Mouse (Mus musculus) hindbrain, embryonic 14.5 days (tissue): ENCODE measurements around the gene Pde4d. TPM values are rescaled to one million over a fixed set of nuclear protein-coding genes. Genes with fewer than 3 reads are reported as not detected.

ENCODE experiments used
- ATAC-seq: fragments of 200-750 bp; cut with Nextera tagmentation; 2 replicates; pipeline ENCODE4 v1.8.0; 2017; ENCODE audit warnings: moderate number of reproducible peaks, mild to moderate bottlenecking, moderate TSS enrichment, moderate library complexity; ENCODE audit not compliant: low FRiP score
- DNase-seq: peaks from one replicate; pipeline ENCODE4 v3.0.0-alpha.2; 2015; ENCODE audit warnings: low spot score
- H3K27ac ChIP-seq: fragments of 300-500 bp; sonication (generic); 2 replicates; pipeline ENCODE4 v1.5.1; 2014; ENCODE audit warnings: mild to moderate bottlenecking, moderate library complexity
- H3K27me3 ChIP-seq: fragments of 300-500 bp; sonication (generic); 2 replicates; pipeline ENCODE4 v1.6.1; 2014; ENCODE audit warnings: mild to moderate bottlenecking, low read length, mixed read lengths; ENCODE audit not compliant: control insufficient read depth, insufficient read depth
- H3K36me3 ChIP-seq: fragments of 300-500 bp; sonication (generic); replicated peaks from 2 replicates; pipeline ENCODE4 v1.6.1; 2014; ENCODE audit not compliant: control insufficient read depth, insufficient read depth
- H3K4me1 ChIP-seq: fragments of 300-500 bp; sonication (generic); replicated peaks from 2 replicates; pipeline ENCODE4 v1.6.1; 2014; ENCODE audit warnings: antibody characterized with exemption, low read length, mixed read lengths; ENCODE audit not compliant: control insufficient read depth, insufficient read depth
- H3K4me2 ChIP-seq: fragments of 300-500 bp; sonication (generic); replicated peaks from 2 replicates; pipeline ENCODE4 v1.6.1; 2014; ENCODE audit warnings: mild to moderate bottlenecking, moderate library complexity
- H3K4me3 ChIP-seq: fragments of 300-500 bp; sonication (generic); replicated peaks from 2 replicates; pipeline ENCODE4 v1.5.1; 2014; ENCODE audit warnings: mild to moderate bottlenecking, low read length
- H3K9ac ChIP-seq: fragments of 300-500 bp; sonication (generic); 2 replicates; pipeline ENCODE4 v1.6.1; 2014
- H3K9me3 ChIP-seq: fragments of 300-500 bp; sonication (generic); 2 replicates; pipeline ENCODE4 v1.6.1; 2016; ENCODE audit warnings: low read length; ENCODE audit not compliant: control insufficient read depth
- WGBS: fragments of 180-500 bp; shearing (Covaris S2); extraction: QIAGEN DNeasy Blood & Tissue Kit; methylation state at CpG from one replicate; pipeline ENCODE4 v1.1.7; 2014; 5-methylcytosine and 5-hydroxymethylcytosine counted together
- polyA plus RNA-seq: library from polyadenylated mRNA; unstranded; fragments of >200 nt; fragmentation: Nextera tagmentation; extraction: Ambion mirVana; gene quantifications from 2 replicates; pipeline ENCODE4 v1.2.1, GENCODE M21; 2014

Pde4d gene
- polyA plus RNA-seq, 1 experiment from 2014 or later, result 23.2 TPM

- Histone ChIP-seq H3K27me3 (no peaks in the 10 kb centered on the region), H3K27ac (no peak overlapping the region), H3K4me1 (no peaks in the 10 kb centered on the region), H3K36me3 (no peaks in the 10 kb centered on the region), H3K9me3 (no peaks in the 10 kb centered on the region), H3K9ac (no peak overlapping the region), H3K4me3 (no peak overlapping the region), H3K4me2 (no peak overlapping the region)
- WGBS, result 64% methylated on average over 4 of the region's 4 CpGs
- ATAC-seq (no peak), DNase-seq (no peak)
These were observed 1257.4 kb downstream of the Pde4d start for GRCm38 (mm10) chr13:109707154-109707553.

- WGBS, result 68% methylated on average over 2 of the region's 2 CpGs
- no peak overlapping the region for H3K27ac ChIP-seq
- H3K4me2 ChIP-seq, result no peak overlapping the region
- H3K36me3 ChIP-seq, result no peaks in the 10 kb centered on the region
- no peaks in the 10 kb centered on the region for H3K9me3 ChIP-seq
- H3K4me3 ChIP-seq, result no peak overlapping the region
- no peak for ATAC-seq
- H3K27me3 ChIP-seq, result no peaks in the 10 kb centered on the region
- no peak overlapping the region for H3K9ac ChIP-seq
- DNase-seq, result no peak
- no peaks in the 10 kb centered on the region for H3K4me1 ChIP-seq
These were observed 1258.6 kb downstream of the Pde4d start for GRCm38 (mm10) chr13:109708326-109708725.

- DNase-seq (no peak), ATAC-seq (no peak)
- Histone ChIP-seq H3K27me3 (no peaks in the 10 kb centered on the region), H3K9me3 (no peaks in the 10 kb centered on the region), H3K4me3 (no peak overlapping the region), H3K4me2 (no peak overlapping the region), H3K9ac (no peak overlapping the region), H3K36me3 (no peaks in the 10 kb centered on the region), H3K4me1 (no peaks in the 10 kb centered on the region), H3K27ac (no peak overlapping the region)
- 98% methylated on average over 2 of the region's 2 CpGs for WGBS
These were observed 1264.8 kb downstream of the Pde4d start for GRCm38 (mm10) chr13:109714581-109714980.

- Histone ChIP-seq H3K27me3 (no peaks in the 10 kb centered on the region), H3K4me3 (no peak overlapping the region), H3K4me2 (no peak overlapping the region), H3K9me3 (no peaks in the 10 kb centered on the region), H3K36me3 (no peaks in the 10 kb centered on the region), H3K9ac (no peak overlapping the region), H3K27ac (no peak overlapping the region), H3K4me1 (no peaks in the 10 kb centered on the region)
- WGBS, result 67% methylated on average over 1 of the region's 1 CpGs
- ATAC-seq, result no peak
- no peak for DNase-seq
These were observed 1265.6 kb downstream of the Pde4d start for GRCm38 (mm10) chr13:109715321-109715720.

GRCm38 (mm10) chr13:109720127-109720713 lies 1270.5 kb downstream of the Pde4d start:
- H3K27ac ChIP-seq, result no peak overlapping the region
- no peak for ATAC-seq
- no peaks in the 10 kb centered on the region for H3K9me3 ChIP-seq
- no peaks in the 10 kb centered on the region for H3K4me1 ChIP-seq
- H3K27me3 ChIP-seq, result no peaks in the 10 kb centered on the region
- no peak overlapping the region for H3K4me2 ChIP-seq
- H3K4me3 ChIP-seq, result no peak overlapping the region
- DNase-seq, result no peak
- H3K9ac ChIP-seq, result no peak overlapping the region
- WGBS, result 95% methylated on average over 2 of the region's 2 CpGs
- no peaks in the 10 kb centered on the region for H3K36me3 ChIP-seq

- Histone ChIP-seq H3K4me2 (no peak overlapping the region), H3K9ac (no peak overlapping the region), H3K27ac (no peak overlapping the region), H3K9me3 (no peaks in the 10 kb centered on the region), H3K4me3 (no peak overlapping the region), H3K36me3 (no peaks in the 10 kb centered on the region), H3K27me3 (no peaks in the 10 kb centered on the region), H3K4me1 (no peaks in the 10 kb centered on the region)
- ATAC-seq (no peak), DNase-seq (no peak)
- WGBS, result 92% methylated on average over 6 of the region's 6 CpGs
These were observed 1272.7 kb downstream of the Pde4d start for GRCm38 (mm10) chr13:109722237-109723119.

- Histone ChIP-seq H3K9ac (no peak overlapping the region), H3K4me2 (no peak overlapping the region), H3K4me3 (no peak overlapping the region), H3K36me3 (no peaks in the 10 kb centered on the region), H3K27ac (no peak overlapping the region), H3K27me3 (no peaks in the 10 kb centered on the region), H3K9me3 (no peaks in the 10 kb centered on the region), H3K4me1 (no peaks in the 10 kb centered on the region)
- no peak for DNase-seq
- no peak for ATAC-seq
- 89% methylated on average over 5 of the region's 5 CpGs for WGBS
These were observed 1277.6 kb downstream of the Pde4d start for GRCm38 (mm10) chr13:109727346-109727745.

- no peak overlapping the region for H3K27ac ChIP-seq
- WGBS, result 95% methylated on average over 4 of the region's 4 CpGs
These were observed 1279.9 kb downstream of the Pde4d start for GRCm38 (mm10) chr13:109729612-109730011.

GRCm38 (mm10) chr13:109732655-109733376 lies 1283.1 kb downstream of the Pde4d start:
- no peaks in the 10 kb centered on the region for H3K36me3 ChIP-seq
- H3K4me1 ChIP-seq, result no peaks in the 10 kb centered on the region
- no peaks in the 10 kb centered on the region for H3K27me3 ChIP-seq
- no peak overlapping the region for H3K4me3 ChIP-seq
- WGBS, result 90% methylated on average over 5 of the region's 5 CpGs
- no peak for DNase-seq
- H3K9me3 ChIP-seq, result no peaks in the 10 kb centered on the region
- H3K9ac ChIP-seq, result no peak overlapping the region
- ATAC-seq, result no peak
- no peak overlapping the region for H3K27ac ChIP-seq
- H3K4me2 ChIP-seq, result no peak overlapping the region

More at GRCm38 (mm10) chr13:109729612-109730011, 1279.9 kb downstream of the Pde4d start:
- DNase-seq, result no peak
- H3K4me3 ChIP-seq, result no peak overlapping the region
- no peaks in the 10 kb centered on the region for H3K4me1 ChIP-seq
- no peaks in the 10 kb centered on the region for H3K36me3 ChIP-seq
- H3K9me3 ChIP-seq, result no peaks in the 10 kb centered on the region
- ATAC-seq, result no peak
- no peaks in the 10 kb centered on the region for H3K27me3 ChIP-seq
- H3K4me2 ChIP-seq, result no peak overlapping the region
- H3K9ac ChIP-seq, result no peak overlapping the region
